Mouse (Mus musculus): ENCODE results near the gene Gm49333. TPM values are rescaled to one million over a fixed set of nuclear protein-coding genes. Genes with fewer than 3 reads are reported as not detected.
A peak's percentile ranks its signal among the peaks of the same experiment; 100 is the strongest.

Gene Gm49333
- polyA plus RNA-seq, 1 experiment from 2014 or later: not detected

- Histone ChIP-seq H3K27ac (no peak overlapping the region), H3K4me2 (replicated peaks) (no peak overlapping the region), H3K4me1 (replicated peaks) (0 out of 2 replicates have a peak, but pooled peaks cover 3% of the 10 kb centered on the region), H3K9ac (no peak overlapping the region), H3K27me3 (replicated peaks) (no peaks in the 10 kb centered on the region), H3K4me3 (replicated peaks) (no peak overlapping the region), H3K36me3 (peaks cover 21% of the 10 kb centered on the region; the same call in 1 of the 2 replicates), H3K9me3 (no peaks in the 10 kb centered on the region)
- 80% methylated on average over 9 of the region's 9 CpGs for WGBS
- peak; percentile 16; the same call in 1 of the 2 replicates for ATAC-seq
These were observed 6.7 kb upstream of the Gm49333 start for GRCm38 (mm10) chr16:20604705-20605104.

- under 1% methylated on average over 28 of the region's 28 CpGs for WGBS
- Histone ChIP-seq H3K27ac (peak overlapping the region; percentile 75), H3K27me3 (replicated peaks) (no peaks in the 10 kb centered on the region), H3K9me3 (no peaks in the 10 kb centered on the region), H3K9ac (peak overlapping the region; percentile 62), H3K36me3 (peaks cover 15% of the 10 kb centered on the region; the same call in 1 of the 2 replicates), H3K4me3 (replicated peaks) (peak overlapping the region; percentile 62), H3K4me1 (replicated peaks) (peaks cover 7% of the 10 kb centered on the region; the same call in 1 of the 2 replicates), H3K4me2 (replicated peaks) (peak overlapping the region; percentile 80)
- peak; percentile 72 for ATAC-seq
These were observed 681 bp upstream of the Gm49333 start for GRCm38 (mm10) chr16:20610501-20611356.

DNA sequence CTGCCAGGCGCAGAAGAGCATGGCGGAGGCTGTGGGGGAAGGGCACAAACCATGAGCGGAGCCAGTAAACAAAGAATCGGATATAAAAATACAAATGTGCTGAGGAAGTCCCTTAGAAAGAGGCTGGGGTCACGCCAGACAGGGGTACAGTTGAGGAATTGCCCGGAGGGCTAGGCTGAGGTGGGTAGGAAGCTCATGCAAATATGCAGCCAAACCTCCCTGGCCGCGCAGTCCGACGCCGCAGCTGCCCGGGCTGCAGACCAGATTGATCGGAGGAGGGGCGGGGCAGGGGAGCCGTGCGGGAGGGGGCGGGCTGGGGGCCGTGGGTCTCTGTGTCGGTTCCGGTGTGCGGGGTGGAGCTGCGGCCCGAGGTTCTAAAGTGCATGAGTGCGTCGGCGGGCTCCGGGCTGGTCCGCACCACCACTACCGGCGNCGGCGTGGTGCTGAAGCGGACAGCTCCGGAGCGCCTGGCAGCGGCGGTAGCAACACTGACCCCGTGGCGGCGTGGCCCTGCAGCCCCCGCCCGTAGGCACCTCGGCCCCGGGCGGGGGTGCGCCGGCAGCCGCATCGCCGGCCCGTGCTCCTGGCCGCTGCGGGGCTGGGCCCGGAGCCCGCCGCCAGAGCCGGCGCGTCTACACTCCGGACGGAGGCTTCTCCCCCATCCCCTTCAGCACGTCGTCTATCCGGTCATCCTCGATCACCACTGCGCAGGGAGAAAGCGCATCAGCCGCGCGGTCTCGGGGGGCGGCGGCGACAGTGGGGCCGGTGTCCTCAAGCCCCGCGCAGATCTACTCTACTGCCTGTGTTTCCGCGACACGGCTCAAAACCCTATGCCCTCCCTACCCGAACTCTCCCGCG is 8.4 kb downstream of the Gm49333 start:
- Histone ChIP-seq H3K27me3 (replicated peaks) (peaks cover 24% of the 10 kb centered on the region), H3K27ac (no peak overlapping the region), H3K4me1 (replicated peaks) (peaks cover 24% of the 10 kb centered on the region), H3K9me3 (no peaks in the 10 kb centered on the region), H3K36me3 (no peaks in the 10 kb centered on the region), H3K4me2 (replicated peaks) (peak overlapping the region; percentile 97), H3K4me3 (replicated peaks) (peak overlapping the region; percentile 61), H3K9ac (no peak overlapping the region)
- peak; percentile 41 for ATAC-seq
- 2% methylated on average over 81 of the region's 83 CpGs for WGBS

GRCm38 (mm10) chr16:20620399-20620735 is 9.0 kb downstream of the Gm49333 start:
- WGBS: 0% methylated on average over 9 of the region's 9 CpGs
- no peak for ATAC-seq
- H3K9ac ChIP-seq: no peak overlapping the region

GRCm38 (mm10) chr16:20620751-20621190 is 9.4 kb downstream of the Gm49333 start:
- Histone ChIP-seq H3K36me3 (no peaks in the 10 kb centered on the region), H3K4me1 (replicated peaks) (peaks cover 24% of the 10 kb centered on the region), H3K4me2 (replicated peaks) (peak overlapping the region; percentile 97), H3K9me3 (no peaks in the 10 kb centered on the region), H3K4me3 (replicated peaks) (peak overlapping the region; percentile 61), H3K27me3 (replicated peaks) (peaks cover 24% of the 10 kb centered on the region), H3K27ac (0 out of 2 replicates have a peak overlapping the region, but pooled peaks have one; percentile 27), H3K9ac (peak overlapping the region; percentile 61)
- ATAC-seq: no peak
- under 1% methylated on average over 32 of the region's 32 CpGs for WGBS

More at GRCm38 (mm10) chr16:20620399-20620735, 9.0 kb downstream of the Gm49333 start:
- Histone ChIP-seq H3K36me3 (no peaks in the 10 kb centered on the region), H3K27ac (no peak overlapping the region), H3K9me3 (no peaks in the 10 kb centered on the region), H3K4me1 (replicated peaks) (peaks cover 24% of the 10 kb centered on the region), H3K27me3 (replicated peaks) (peaks cover 24% of the 10 kb centered on the region), H3K4me3 (replicated peaks) (peak overlapping the region; percentile 61), H3K4me2 (replicated peaks) (peak overlapping the region; percentile 97)

DNA sequence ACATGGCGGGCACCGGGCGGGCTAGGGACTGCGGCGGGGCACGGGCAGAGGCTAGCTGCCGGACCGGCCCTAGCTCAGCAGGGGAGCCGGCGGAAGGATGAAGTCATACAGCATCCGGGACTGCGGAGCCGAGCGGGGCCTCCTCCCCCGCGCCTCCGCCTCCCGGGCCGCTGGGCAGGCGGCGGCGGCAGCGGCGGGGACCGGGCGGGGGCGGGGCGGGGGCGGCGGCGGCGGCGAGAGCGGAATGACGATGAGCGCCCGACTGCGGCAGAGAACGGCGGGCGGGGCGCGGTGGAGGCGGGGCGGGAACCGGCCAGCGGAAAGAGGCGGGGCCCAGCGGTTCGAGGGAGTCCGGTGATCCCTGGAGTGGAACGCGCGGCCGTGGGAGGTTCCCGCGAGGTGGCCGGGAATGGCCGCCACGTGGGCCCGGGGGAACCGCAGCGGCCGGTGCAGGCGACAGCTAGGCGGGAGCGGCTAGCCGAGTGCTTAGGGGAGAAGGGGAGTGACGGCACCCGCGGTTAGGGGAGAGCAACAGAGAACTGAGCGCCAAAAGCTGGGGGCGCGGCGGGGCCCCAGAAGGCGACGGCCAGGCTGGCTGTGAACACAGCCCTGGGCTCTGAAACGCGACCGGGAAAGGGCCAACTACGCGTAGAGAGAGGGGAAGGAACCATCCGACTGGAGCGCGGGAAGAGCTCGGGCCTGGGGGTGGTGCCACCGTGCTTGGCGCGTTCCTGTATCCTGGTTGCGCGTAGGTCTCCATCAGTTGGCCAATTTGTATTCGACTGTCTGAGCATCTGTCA is 10.0 kb downstream of the Gm49333 start, which contains the start of gene Camk2n2:
Camk2n2 (minus strand) TSS at position 97 of the 800 bp plus-strand sequence.
- H3K27ac ChIP-seq: peak within 1 kb of the TSS; percentile 27; the same call in 1 of the 2 replicates
- H3K4me1 ChIP-seq (replicated peaks): peaks cover 24% of the 10 kb centered on the region
- peak; percentile 75 for ATAC-seq
- peak within 1 kb of the TSS; percentile 61 for H3K9ac ChIP-seq
- WGBS: 1% methylated on average over 56 of the region's 92 CpGs
- H3K4me3 ChIP-seq (replicated peaks): peak within 1 kb of the TSS; percentile 61
- no peaks in the 10 kb centered on the region for H3K36me3 ChIP-seq
- peak within 1 kb of the TSS; percentile 97 for H3K4me2 ChIP-seq (replicated peaks)
- H3K9me3 ChIP-seq: no peaks in the 10 kb centered on the region
- peaks cover 24% of the 10 kb centered on the region for H3K27me3 ChIP-seq (replicated peaks)

GRCm38 (mm10) chr16:20621991-20622685 is 10.7 kb downstream of the Gm49333 start:
- Histone ChIP-seq H3K9ac (peak overlapping the region; percentile 61), H3K36me3 (no peaks in the 10 kb centered on the region), H3K9me3 (no peaks in the 10 kb centered on the region), H3K27ac (peak overlapping the region; percentile 23; the same call in 1 of the 2 replicates), H3K4me1 (replicated peaks) (peaks cover 24% of the 10 kb centered on the region), H3K4me2 (replicated peaks) (peak overlapping the region; percentile 97), H3K4me3 (replicated peaks) (peak overlapping the region; percentile 61), H3K27me3 (replicated peaks) (peaks cover 24% of the 10 kb centered on the region)
- under 1% methylated on average over 37 of the region's 37 CpGs for WGBS
- ATAC-seq: peak; percentile 77

- no peaks in the 10 kb centered on the region for H3K36me3 ChIP-seq
- H3K4me3 ChIP-seq (replicated peaks): no peak overlapping the region
- no peak overlapping the region for H3K4me2 ChIP-seq (replicated peaks)
- 54% methylated on average over 2 of the region's 2 CpGs for WGBS
- no peaks in the 10 kb centered on the region for H3K9me3 ChIP-seq
- peaks cover 24% of the 10 kb centered on the region for H3K27me3 ChIP-seq (replicated peaks)
- no peak overlapping the region for H3K9ac ChIP-seq
- H3K4me1 ChIP-seq (replicated peaks): peaks cover 24% of the 10 kb centered on the region
- no peak overlapping the region for H3K27ac ChIP-seq
- ATAC-seq: no peak
These were observed 11.8 kb downstream of the Gm49333 start for GRCm38 (mm10) chr16:20623211-20623610.

- Histone ChIP-seq H3K4me1 (replicated peaks) (0 out of 2 replicates have a peak, but pooled peaks cover 6% of the 10 kb centered on the region), H3K36me3 (no peaks in the 10 kb centered on the region), H3K4me3 (replicated peaks) (no peak overlapping the region), H3K9me3 (no peaks in the 10 kb centered on the region), H3K9ac (no peak overlapping the region), H3K4me2 (replicated peaks) (peak overlapping the region; percentile 97; the same call in 1 of the 2 replicates), H3K27ac (no peak overlapping the region), H3K27me3 (replicated peaks) (peaks cover 20% of the 10 kb centered on the region)
- 55% methylated on average over 11 of the region's 11 CpGs for WGBS
- ATAC-seq: no peak
These were observed 17.5 kb downstream of the Gm49333 start for GRCm38 (mm10) chr16:20628871-20629391.

- no peak within 1 kb of the TSS for H3K27ac ChIP-seq
- H3K9me3 ChIP-seq: no peaks in the 10 kb centered on the region
- H3K27me3 ChIP-seq (replicated peaks): peaks cover 20% of the 10 kb centered on the region
- peak within 1 kb of the TSS; percentile 97 for H3K4me2 ChIP-seq (replicated peaks)
- 8% methylated on average over 54 of the region's 54 CpGs for WGBS
- ATAC-seq: peak; percentile 69
- H3K36me3 ChIP-seq: no peaks in the 10 kb centered on the region
- H3K4me1 ChIP-seq (replicated peaks): 0 out of 2 replicates have a peak, but pooled peaks cover 6% of the 10 kb centered on the region
- peak within 1 kb of the TSS; percentile 51 for H3K4me3 ChIP-seq (replicated peaks)
- peak within 1 kb of the TSS; percentile 45 for H3K9ac ChIP-seq
These were observed 18.6 kb downstream of the Gm49333 start, which contains the start of gene Ece2 for GRCm38 (mm10) chr16:20629731-20630634. Gene Ece2, plus strand, starts transcription at chr16:20629828.

Measured in intestine, embryonic 15.5 days (tissue).